Mouse (Mus musculus) induced T-regulatory cell, adult 2 months (primary cell): ENCODE measurements around the gene Maff.

Experiments used
- DNase-seq: peaks from one replicate; pipeline ENCODE4 v3.0.0-alpha.2; 2012; ENCODE audit warnings: low read depth

Gene Maff

GRCm38 (mm10) chr15:79395281-79395680, 48.9 kb downstream of the Maff start:
- DNase-seq, result no peak

- peak; percentile 81 for DNase-seq
These were observed 50.3 kb downstream of the Maff start for GRCm38 (mm10) chr15:79396736-79397135.

- no peak for DNase-seq
These were observed 53.0 kb downstream of the Maff start for GRCm38 (mm10) chr15:79399231-79400052.

- no peak for DNase-seq
These were observed 53.9 kb downstream of the Maff start for GRCm38 (mm10) chr15:79400134-79400974.

- no peak for DNase-seq
These were observed 54.5 kb downstream of the Maff start for GRCm38 (mm10) chr15:79400975-79401365.

- DNase-seq, result peak; percentile 45
These were observed 55.8 kb downstream of the Maff start for GRCm38 (mm10) chr15:79402176-79402575.

- peak; percentile 91 for DNase-seq
These were observed 56.7 kb downstream of the Maff start, which contains the start of gene Tmem184b for GRCm38 (mm10) chr15:79402836-79403762. Tmem184b (minus strand) TSS chr15:79403569.

- no peak for DNase-seq
These were observed 57.4 kb downstream of the Maff start for GRCm38 (mm10) chr15:79403763-79404210.

- DNase-seq, result no peak
These were observed 57.9 kb downstream of the Maff start for GRCm38 (mm10) chr15:79404277-79404676.

GRCm38 (mm10) chr15:79406564-79406963, 60.1 kb downstream of the Maff start:
- no peak for DNase-seq
